Mouse (Mus musculus) liver, embryonic 15.5 days (tissue): ENCODE measurements around the gene Ybx1. TPM values are rescaled to one million over a fixed set of nuclear protein-coding genes. Genes with fewer than 3 reads are reported as not detected.
"Not testable (repeated sequence)": the region's sequence is repeated elsewhere in the genome, so short reads cannot be mapped to it uniquely, and the experiment has no call there.

Experiments
- ATAC-seq: fragments of 200-750 bp; cut with Nextera tagmentation; 2 replicates; pipeline ENCODE4 v1.8.0; 2017; ENCODE audit warnings: moderate number of reproducible peaks, mild to moderate bottlenecking, moderate library complexity; ENCODE audit not compliant: insufficient read depth
- H3K27ac ChIP-seq: fragments of 300-500 bp; sonication (generic); replicated peaks from 2 replicates; pipeline ENCODE4 v1.5.1; 2015; ENCODE audit warnings: mild to moderate bottlenecking, inconsistent platforms
- H3K27me3 ChIP-seq: fragments of 300-500 bp; sonication (generic); 2 replicates; pipeline ENCODE4 v1.6.1; 2015; ENCODE audit warnings: mild to moderate bottlenecking, inconsistent platforms
- H3K36me3 ChIP-seq: fragments of 300-500 bp; sonication (generic); replicated peaks from 2 replicates; pipeline ENCODE4 v1.6.1; 2015; ENCODE audit warnings: moderate library complexity, mild to moderate bottlenecking, inconsistent platforms
- H3K4me1 ChIP-seq: fragments of 300-500 bp; sonication (generic); replicated peaks from 2 replicates; pipeline ENCODE4 v1.6.1; 2015; ENCODE audit warnings: inconsistent platforms
- H3K4me2 ChIP-seq: fragments of 300-500 bp; sonication (generic); 2 replicates; pipeline ENCODE4 v1.6.1; 2015; ENCODE audit warnings: moderate library complexity, mild to moderate bottlenecking, inconsistent platforms
- H3K4me3 ChIP-seq: fragments of 300-500 bp; sonication (generic); replicated peaks from 2 replicates; pipeline ENCODE4 v1.5.1; 2015; ENCODE audit warnings: mild to moderate bottlenecking, inconsistent platforms
- H3K9ac ChIP-seq: fragments of 300-500 bp; sonication (generic); 2 replicates; pipeline ENCODE4 v1.6.1; 2015; ENCODE audit warnings: moderate library complexity, mild to moderate bottlenecking, inconsistent platforms
- H3K9me3 ChIP-seq: fragments of 300-500 bp; sonication (generic); replicated peaks from 2 replicates; pipeline ENCODE4 v1.6.1; 2016; ENCODE audit warnings: inconsistent platforms
- WGBS: fragments of 180-500 bp; shearing (Covaris S2); methylation state at CpG from one replicate; pipeline ENCODE4 v1.1.7; 2015; ENCODE audit warnings: mixed read lengths; ENCODE audit not compliant: insufficient replicate concordance; 5-methylcytosine and 5-hydroxymethylcytosine counted together
- polyA plus RNA-seq: library from polyadenylated mRNA; unstranded; fragments of >200 nt; fragmentation: Nextera tagmentation; extraction: Ambion mirVana; gene quantifications from 2 replicates; pipeline ENCODE4 v1.2.1, GENCODE M21; 2015

Gene Ybx1
- polyA plus RNA-seq, 1 experiment from 2014 or later: 221 TPM

- H3K4me1 ChIP-seq: peaks cover 20% of the 10 kb centered on the region
- WGBS: 69% methylated on average over 2 of the region's 2 CpGs
- ATAC-seq: no peak
- H3K9me3 ChIP-seq: no peaks in the 10 kb centered on the region
- no peaks in the 10 kb centered on the region for H3K27me3 ChIP-seq
- H3K36me3 ChIP-seq: 0 out of 2 replicates have a peak, but pooled peaks cover 5% of the 10 kb centered on the region
- H3K27ac ChIP-seq: no peak overlapping the region
- no peak overlapping the region for H3K9ac ChIP-seq
- no peak overlapping the region for H3K4me3 ChIP-seq
- H3K4me2 ChIP-seq: no peak overlapping the region
Observed at GRCm38 (mm10) chr4:119297361-119297760, 3.0 kb upstream of the Ybx1 start.

- Histone ChIP-seq H3K36me3 (peaks cover 15% of the 10 kb centered on the region; the same call in 1 of the 2 replicates), H3K4me2 (peak overlapping the region; percentile 91), H3K27ac (peak overlapping the region; percentile 81), H3K9ac (peak overlapping the region; percentile 82), H3K4me3 (peak overlapping the region; percentile 87), H3K4me1 (peaks cover 40% of the 10 kb centered on the region), H3K9me3 (no peaks in the 10 kb centered on the region), H3K27me3 (no peaks in the 10 kb centered on the region)
- WGBS: 4% methylated on average over 6 of the region's 6 CpGs
- no peak for ATAC-seq
Observed at GRCm38 (mm10) chr4:119295134-119295453, 690 bp upstream of the Ybx1 start.

GRCm38 (mm10) chr4:119293574-119294258 is 688 bp downstream of the Ybx1 start:
- peak; percentile 9 for ATAC-seq
- Histone ChIP-seq H3K4me1 (peaks cover 48% of the 10 kb centered on the region), H3K4me2 (peak overlapping the region; percentile 89), H3K27me3 (no peaks in the 10 kb centered on the region), H3K9ac (peak overlapping the region; percentile 85), H3K27ac (peak overlapping the region; percentile 83), H3K36me3 (peaks cover 24% of the 10 kb centered on the region), H3K4me3 (peak overlapping the region; percentile 87), H3K9me3 (no peaks in the 10 kb centered on the region)
- WGBS: under 1% methylated on average over 59 of the region's 80 CpGs

- Histone ChIP-seq H3K9me3 (no peaks in the 10 kb centered on the region), H3K4me3 (peak overlapping the region; percentile 87), H3K9ac (peak overlapping the region; percentile 85), H3K4me2 (peak overlapping the region; percentile 89), H3K4me1 (peaks cover 54% of the 10 kb centered on the region), H3K36me3 (peaks cover 31% of the 10 kb centered on the region), H3K27me3 (no peaks in the 10 kb centered on the region), H3K27ac (peak overlapping the region; percentile 83)
- no peak for ATAC-seq
- WGBS: under 1% methylated on average over 24 of the region's 24 CpGs
Observed at GRCm38 (mm10) chr4:119292771-119293573, 1.4 kb downstream of the Ybx1 start.

DNA sequence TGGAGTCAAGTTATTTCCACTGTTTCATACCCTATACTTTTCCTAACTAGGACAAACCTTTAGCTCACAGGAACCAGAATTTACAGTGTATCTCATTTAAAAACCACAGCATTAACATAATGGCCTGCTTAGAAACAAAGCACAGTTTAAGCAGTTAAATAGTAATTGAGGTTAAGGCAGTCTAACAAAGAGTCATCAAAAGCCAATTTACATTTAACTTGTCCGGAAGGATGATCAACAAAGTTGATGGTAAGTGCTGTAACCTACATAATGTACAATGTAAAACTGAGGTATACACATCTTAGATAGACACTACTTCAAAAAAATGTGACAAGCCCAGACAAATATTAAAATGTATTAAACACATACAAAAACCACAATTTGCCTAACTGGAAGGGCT is 2.5 kb downstream of the Ybx1 start:
- no peaks in the 10 kb centered on the region for H3K9me3 ChIP-seq
- 69% methylated on average over 1 of the region's 1 CpGs for WGBS
- peaks cover 63% of the 10 kb centered on the region for H3K4me1 ChIP-seq
- peaks cover 39% of the 10 kb centered on the region for H3K36me3 ChIP-seq
- H3K27ac ChIP-seq: no peak overlapping the region
- peak overlapping the region; percentile 89 for H3K4me2 ChIP-seq
- H3K9ac ChIP-seq: peak overlapping the region; percentile 85
- no peak for ATAC-seq
- H3K4me3 ChIP-seq: peak overlapping the region; percentile 87
- no peaks in the 10 kb centered on the region for H3K27me3 ChIP-seq

- Histone ChIP-seq H3K9me3 (no peaks in the 10 kb centered on the region), H3K36me3 (peaks cover 80% of the 10 kb centered on the region), H3K4me3 (no peak overlapping the region), H3K9ac (no peak overlapping the region), H3K4me1 (peaks cover 46% of the 10 kb centered on the region), H3K4me2 (peak overlapping the region; percentile 33), H3K27me3 (no peaks in the 10 kb centered on the region), H3K27ac (no peak overlapping the region)
- 14% methylated on average over 2 of the region's 2 CpGs for WGBS
- ATAC-seq: peak; percentile 47; the same call in 1 of the 2 replicates
Observed at GRCm38 (mm10) chr4:119285336-119285735, 9.1 kb downstream of the Ybx1 start.

- Histone ChIP-seq H3K9me3 (no peaks in the 10 kb centered on the region), H3K27me3 (no peaks in the 10 kb centered on the region), H3K4me2 (no peak overlapping the region), H3K36me3 (peaks cover 83% of the 10 kb centered on the region), H3K4me1 (peaks cover 44% of the 10 kb centered on the region), H3K4me3 (no peak overlapping the region), H3K27ac (no peak overlapping the region), H3K9ac (no peak overlapping the region)
- WGBS: 63% methylated on average over 1 of the region's 1 CpGs
- ATAC-seq: no peak
Observed at GRCm38 (mm10) chr4:119284861-119285260, 9.5 kb downstream of the Ybx1 start.

- 83% methylated on average over 15 of the region's 15 CpGs for WGBS
- not testable (repeated sequence) for H3K27me3 ChIP-seq, H3K4me1 ChIP-seq, H3K9me3 ChIP-seq, H3K4me2 ChIP-seq, H3K9ac ChIP-seq, H3K27ac ChIP-seq, ATAC-seq, H3K4me3 ChIP-seq
- H3K36me3 ChIP-seq: peaks cover 95% of the 10 kb centered on the region
Observed at GRCm38 (mm10) chr4:119278784-119279183, 15.6 kb downstream of the Ybx1 start.

- Histone ChIP-seq H3K36me3 (peaks cover 94% of the 10 kb centered on the region), H3K4me1 (peaks cover 3% of the 10 kb centered on the region; the same call in 1 of the 2 replicates), H3K27me3 (no peaks in the 10 kb centered on the region), H3K27ac (no peak overlapping the region), H3K9ac (no peak overlapping the region), H3K4me2 (no peak overlapping the region), H3K4me3 (no peak overlapping the region), H3K9me3 (no peaks in the 10 kb centered on the region)
- no peak for ATAC-seq
- 61% methylated on average over 2 of the region's 2 CpGs for WGBS
Observed at GRCm38 (mm10) chr4:119275726-119276125, 18.7 kb downstream of the Ybx1 start.

DNA sequence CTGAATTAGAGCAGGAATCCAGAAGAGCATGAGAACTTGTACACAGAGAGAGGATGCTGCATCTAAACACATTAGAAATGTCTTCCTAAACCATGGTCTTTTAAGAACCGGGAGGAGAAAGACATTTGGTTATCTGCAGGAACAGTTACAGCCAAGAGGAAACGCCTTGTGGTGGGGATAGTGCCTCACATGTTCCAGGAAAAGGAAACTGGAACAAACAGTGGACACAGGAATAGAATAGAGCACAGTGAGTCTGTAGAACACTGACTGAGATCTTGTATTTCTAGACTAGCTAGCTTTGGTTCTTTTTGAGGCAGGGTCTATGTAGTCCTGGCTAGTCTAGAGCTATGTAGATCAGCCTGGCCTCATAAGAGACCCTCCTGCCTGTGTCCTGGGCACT is 19.2 kb downstream of the Ybx1 start:
- Histone ChIP-seq H3K4me1 (peaks cover 3% of the 10 kb centered on the region; the same call in 1 of the 2 replicates), H3K4me2 (no peak overlapping the region), H3K27me3 (no peaks in the 10 kb centered on the region), H3K4me3 (no peak overlapping the region), H3K27ac (0 out of 2 replicates have a peak overlapping the region, but pooled peaks have one; percentile 12), H3K9ac (no peak overlapping the region), H3K9me3 (no peaks in the 10 kb centered on the region), H3K36me3 (peaks cover 93% of the 10 kb centered on the region)
- ATAC-seq: no peak
- WGBS: 24% methylated on average over 2 of the region's 2 CpGs

DNA sequence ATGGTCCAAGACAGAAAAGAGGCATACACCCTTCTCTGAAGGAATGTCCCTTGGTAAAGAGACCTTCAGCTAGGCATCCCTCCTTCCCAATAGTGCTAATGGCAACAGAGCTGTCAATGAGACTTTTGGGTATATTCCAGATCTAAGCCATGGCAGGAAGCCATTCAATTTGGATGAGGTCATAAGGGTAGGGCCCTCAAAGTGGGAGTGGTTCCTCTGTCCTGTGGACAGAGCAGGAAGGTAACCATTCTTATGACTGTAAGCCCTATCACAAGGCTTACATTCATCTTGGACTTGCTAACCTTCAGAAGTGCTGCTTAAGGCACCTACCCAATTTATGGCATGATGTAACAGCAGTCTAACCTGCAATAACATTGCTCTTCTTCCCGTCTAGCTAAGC is 19.8 kb downstream of the Ybx1 start:
- H3K4me1 ChIP-seq: peaks cover 3% of the 10 kb centered on the region; the same call in 1 of the 2 replicates
- ATAC-seq: no peak
- no peak overlapping the region for H3K4me3 ChIP-seq
- peaks cover 87% of the 10 kb centered on the region for H3K36me3 ChIP-seq
- no peaks in the 10 kb centered on the region for H3K27me3 ChIP-seq
- H3K9ac ChIP-seq: no peak overlapping the region
- no peaks in the 10 kb centered on the region for H3K9me3 ChIP-seq
- 61% methylated on average over 1 of the region's 1 CpGs for WGBS
- 0 out of 2 replicates have a peak overlapping the region, but pooled peaks have one; percentile 12 for H3K27ac ChIP-seq
- no peak overlapping the region for H3K4me2 ChIP-seq
